Mouse (Mus musculus) splenic B cell, adult 2 months (primary cell): ENCODE results near the gene Degs2.

Source experiments
- DNase-seq: peaks from one replicate; pipeline ENCODE4 v3.0.0-alpha.2; 2011; ENCODE audit warnings: low read depth, low spot score
- H3K27me3 ChIP-seq: 2 replicates; pipeline ENCODE4 v1.6.1; 2012; ENCODE audit warnings: mild to moderate bottlenecking, low read length, moderate library complexity, mixed read lengths; ENCODE audit not compliant: control insufficient read depth, poor library complexity, insufficient read depth, severe bottlenecking
- H3K36me3 ChIP-seq: 2 replicates; pipeline ENCODE4 v1.6.1; 2012; ENCODE audit warnings: mild to moderate bottlenecking, low read length, moderate library complexity, mixed read lengths; ENCODE audit not compliant: control insufficient read depth, poor library complexity, insufficient read depth, severe bottlenecking

Degs2 gene

DNA sequence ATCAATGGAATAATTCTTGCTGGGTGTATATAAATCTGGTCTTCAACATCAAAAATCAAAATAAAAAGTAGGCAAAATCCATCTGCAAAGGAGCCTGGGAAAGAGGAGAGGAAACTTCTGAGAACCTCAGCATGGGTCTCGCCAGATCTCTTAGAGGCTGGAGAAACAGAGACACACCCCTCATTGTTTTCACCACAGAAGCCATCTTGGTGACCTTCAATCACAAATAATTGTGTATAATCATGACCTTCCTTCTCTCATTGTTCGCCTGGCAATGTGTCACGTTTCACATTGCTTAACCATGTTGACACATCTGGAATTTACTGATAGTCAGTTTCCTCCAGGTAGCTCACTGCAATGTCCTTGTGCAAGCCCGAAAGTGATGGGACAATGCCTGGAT, 10.4 kb upstream of the Degs2 start:
- H3K27me3 ChIP-seq = no peaks in the 10 kb centered on the region
- no peak for DNase-seq
- H3K36me3 ChIP-seq = no peaks in the 10 kb centered on the region

DNA sequence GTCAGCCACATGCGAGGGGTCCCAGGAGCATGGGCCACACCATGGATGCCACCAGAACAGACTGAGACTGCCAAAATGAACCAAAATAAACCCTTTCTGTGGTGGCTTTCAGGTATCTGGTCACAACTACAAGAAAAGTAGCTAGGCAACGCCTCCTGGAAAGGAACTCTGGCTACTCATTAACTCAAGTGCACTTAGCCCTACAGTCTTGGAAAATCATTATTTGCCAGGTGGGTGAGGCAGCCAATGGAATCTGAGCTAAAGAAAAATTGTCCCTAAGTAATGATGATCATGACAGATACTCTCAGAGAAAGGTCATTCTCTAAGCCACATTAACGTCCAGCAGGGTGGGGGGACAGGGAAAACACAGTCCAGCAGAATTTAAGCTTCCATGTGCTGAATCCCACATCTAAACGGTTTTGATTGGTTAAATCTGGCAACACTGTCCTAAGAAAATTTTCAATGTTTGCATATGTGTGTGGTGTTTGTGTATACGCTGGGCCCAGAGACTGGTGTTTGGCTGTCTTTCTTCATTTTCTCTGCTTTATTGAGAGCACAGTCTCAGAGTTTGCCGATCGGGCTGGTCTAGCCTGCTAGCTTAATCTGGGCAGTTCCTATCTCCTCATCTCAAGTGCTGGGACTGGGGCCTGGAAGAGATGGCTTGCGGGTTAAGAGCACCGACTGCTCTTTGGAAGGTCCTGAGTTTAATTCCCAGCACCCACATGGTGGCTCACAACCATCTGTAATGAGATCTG, 8.9 kb upstream of the Degs2 start:
- no peak for DNase-seq
- H3K36me3 ChIP-seq = no peaks in the 10 kb centered on the region
- H3K27me3 ChIP-seq = no peaks in the 10 kb centered on the region

DNA sequence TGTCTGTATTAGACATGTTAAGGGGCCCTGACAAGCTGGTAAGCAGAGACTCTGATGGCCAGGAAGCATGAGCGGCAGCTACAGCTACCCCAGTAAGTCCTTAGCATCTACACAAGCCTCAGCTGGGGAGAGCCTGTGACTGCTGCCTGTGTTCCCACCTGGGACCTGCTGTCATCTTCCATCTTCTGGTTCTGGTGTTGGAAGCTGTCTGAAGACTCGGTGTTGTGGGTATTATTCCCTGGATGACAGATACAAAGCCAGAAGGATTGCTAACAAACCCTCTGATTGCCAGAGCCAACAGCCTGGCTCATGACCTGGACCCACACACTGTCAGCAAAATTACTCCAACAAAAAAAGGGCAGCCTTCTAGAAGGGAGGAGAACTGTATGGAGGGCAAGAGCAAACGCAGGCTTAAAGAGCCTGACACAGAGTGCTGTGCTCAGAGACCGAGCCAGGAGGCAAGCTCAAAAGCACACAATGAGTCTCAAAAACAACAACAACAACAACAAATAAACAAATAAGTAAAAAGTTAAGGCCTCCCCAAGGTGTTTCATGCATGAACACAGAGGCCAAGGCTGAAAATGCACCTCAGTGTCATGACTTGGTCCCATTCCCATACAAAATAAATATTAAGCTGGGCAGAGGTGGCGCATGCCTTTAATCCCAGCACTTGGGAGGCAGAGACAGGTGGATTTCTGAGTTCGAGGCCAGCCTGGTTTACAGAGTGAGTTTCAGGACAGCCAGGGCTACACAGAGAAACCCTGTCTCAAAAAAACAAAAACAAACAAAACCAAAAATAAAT, 8.1 kb upstream of the Degs2 start:
- H3K36me3 ChIP-seq = no peaks in the 10 kb centered on the region
- no peak for DNase-seq
- no peaks in the 10 kb centered on the region for H3K27me3 ChIP-seq

DNA sequence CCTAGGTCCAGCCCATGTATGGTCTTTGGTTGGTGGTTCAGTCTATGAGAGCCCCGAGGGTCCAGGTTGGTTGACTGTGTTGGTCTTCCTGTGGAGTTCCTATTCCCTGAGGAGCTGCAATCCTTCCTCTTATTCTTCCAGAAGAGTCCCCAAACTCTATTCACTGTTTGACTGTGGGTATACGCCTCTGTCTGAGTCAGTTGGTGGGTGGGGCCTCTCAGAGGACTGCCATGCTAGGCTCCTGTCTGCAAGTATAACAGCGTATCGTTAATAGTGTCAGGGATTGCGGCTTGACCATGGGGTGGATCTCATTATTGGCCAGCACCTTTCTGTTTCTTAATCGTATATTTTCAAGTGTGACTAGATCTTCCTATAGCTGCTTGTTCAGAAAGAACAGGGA, 7.3 kb upstream of the Degs2 start:
- DNase-seq = no peak

DNA sequence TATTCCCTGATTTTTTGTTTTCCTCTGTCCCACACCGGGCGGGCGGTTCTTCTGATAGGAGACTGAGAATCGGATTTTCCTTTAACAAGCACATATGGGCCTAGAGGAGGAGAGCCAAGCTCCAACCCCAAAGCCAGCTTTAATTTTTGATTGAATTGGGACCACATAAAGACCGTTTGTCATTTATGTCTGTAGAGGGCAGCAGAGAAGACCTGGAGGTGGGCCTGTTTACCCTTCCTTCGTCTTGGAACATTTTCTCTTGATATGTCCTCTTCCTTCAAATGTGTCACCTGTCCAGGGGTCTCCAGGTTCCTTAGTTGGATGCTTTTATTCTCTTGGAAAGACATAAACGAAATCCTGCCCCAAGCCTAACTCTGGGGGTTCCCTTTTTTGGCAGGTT, 4.0 kb upstream of the Degs2 start:
- peak; percentile 52 for DNase-seq
- H3K36me3 ChIP-seq = no peaks in the 10 kb centered on the region
- no peaks in the 10 kb centered on the region for H3K27me3 ChIP-seq

More for the DNA sequence above, 7.3 kb upstream of the Degs2 start:
- Histone ChIP-seq H3K27me3 (no peaks in the 10 kb centered on the region), H3K36me3 (no peaks in the 10 kb centered on the region)

DNA sequence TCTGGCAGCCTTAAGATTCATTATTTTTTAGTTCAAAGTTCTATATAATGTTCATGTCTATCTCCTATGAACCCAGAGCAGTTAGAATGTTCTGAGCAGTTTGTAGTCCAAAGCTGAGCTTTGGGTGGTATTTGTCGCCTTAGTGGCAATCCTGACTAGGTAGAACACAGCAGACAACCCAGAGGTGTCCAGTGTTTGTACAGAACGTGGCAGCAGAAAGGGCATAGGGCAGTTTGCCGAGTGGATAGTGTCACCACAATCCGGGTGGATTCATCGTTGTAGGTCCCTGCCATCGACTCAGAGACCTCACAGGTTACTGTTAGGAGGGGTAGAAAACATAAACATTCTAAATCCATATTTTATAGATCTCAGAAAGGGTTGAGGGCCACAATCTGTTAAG, 3.4 kb upstream of the Degs2 start:
- no peaks in the 10 kb centered on the region for H3K27me3 ChIP-seq
- DNase-seq = no peak
- H3K36me3 ChIP-seq = no peaks in the 10 kb centered on the region

DNA sequence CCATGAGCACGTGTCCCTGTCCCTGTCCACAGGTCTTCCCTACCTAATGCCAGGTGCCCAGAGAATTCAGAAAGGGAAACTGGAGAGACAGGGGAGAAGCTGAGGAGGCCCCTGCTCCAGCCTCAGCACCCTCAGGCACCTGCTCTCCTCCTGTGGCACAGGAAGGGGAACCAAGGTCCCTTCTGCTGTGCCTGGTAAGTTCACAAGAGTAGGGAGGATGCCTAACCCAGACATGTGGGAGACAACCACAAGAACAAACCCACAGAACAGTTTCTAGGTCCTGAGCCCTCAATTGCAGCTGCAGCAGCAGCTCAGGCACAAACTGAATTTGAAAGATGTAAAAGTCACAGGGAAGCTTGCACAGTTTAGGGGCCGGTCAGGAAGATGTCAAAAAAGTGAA, 894 bp downstream of the Degs2 start:
- DNase-seq = no peak
- Histone ChIP-seq H3K27me3 (no peaks in the 10 kb centered on the region), H3K36me3 (no peaks in the 10 kb centered on the region)

DNA sequence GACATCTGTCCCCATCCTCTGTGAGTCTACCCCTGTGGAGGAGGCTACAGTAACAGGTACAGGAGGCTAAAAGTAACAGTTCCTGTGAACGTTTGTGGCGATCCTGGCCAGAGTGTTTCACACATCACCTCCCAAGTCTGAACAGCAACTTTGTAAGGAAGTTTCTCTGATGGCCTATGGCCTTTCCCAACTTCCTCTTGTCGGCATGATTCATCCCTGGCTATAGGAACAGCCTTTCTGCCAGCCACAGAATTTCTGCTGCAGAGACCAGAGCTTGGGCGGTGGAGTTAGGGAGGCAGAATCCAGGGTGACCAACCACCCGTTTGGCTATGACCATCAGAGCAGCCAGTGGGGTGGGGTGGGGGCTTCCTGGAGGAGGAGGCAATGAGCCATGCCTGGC, 2.1 kb downstream of the Degs2 start:
- no peak for DNase-seq
- no peaks in the 10 kb centered on the region for H3K36me3 ChIP-seq
- H3K27me3 ChIP-seq = no peaks in the 10 kb centered on the region

DNA sequence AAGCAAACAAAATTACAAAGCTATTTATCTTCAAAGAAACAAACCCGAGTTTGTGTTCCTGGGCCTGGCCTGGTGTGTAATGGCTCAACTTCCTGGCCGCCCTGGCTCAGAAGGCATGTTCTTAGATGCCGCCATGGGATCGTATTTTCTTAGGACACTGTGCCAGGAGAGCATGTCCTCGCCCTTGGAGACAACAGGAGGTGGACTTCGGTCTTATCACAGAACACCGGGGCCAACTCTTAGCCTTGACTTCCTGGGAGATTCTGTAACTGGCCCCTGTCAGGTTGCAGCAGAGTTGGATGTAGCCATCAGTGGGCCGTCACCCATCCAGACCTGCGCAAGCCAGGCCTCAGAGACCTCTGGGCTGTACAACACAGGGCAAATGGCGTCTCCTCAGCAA, 2.5 kb downstream of the Degs2 start:
- Histone ChIP-seq H3K36me3 (no peaks in the 10 kb centered on the region), H3K27me3 (no peaks in the 10 kb centered on the region)
- DNase-seq = no peak

DNA sequence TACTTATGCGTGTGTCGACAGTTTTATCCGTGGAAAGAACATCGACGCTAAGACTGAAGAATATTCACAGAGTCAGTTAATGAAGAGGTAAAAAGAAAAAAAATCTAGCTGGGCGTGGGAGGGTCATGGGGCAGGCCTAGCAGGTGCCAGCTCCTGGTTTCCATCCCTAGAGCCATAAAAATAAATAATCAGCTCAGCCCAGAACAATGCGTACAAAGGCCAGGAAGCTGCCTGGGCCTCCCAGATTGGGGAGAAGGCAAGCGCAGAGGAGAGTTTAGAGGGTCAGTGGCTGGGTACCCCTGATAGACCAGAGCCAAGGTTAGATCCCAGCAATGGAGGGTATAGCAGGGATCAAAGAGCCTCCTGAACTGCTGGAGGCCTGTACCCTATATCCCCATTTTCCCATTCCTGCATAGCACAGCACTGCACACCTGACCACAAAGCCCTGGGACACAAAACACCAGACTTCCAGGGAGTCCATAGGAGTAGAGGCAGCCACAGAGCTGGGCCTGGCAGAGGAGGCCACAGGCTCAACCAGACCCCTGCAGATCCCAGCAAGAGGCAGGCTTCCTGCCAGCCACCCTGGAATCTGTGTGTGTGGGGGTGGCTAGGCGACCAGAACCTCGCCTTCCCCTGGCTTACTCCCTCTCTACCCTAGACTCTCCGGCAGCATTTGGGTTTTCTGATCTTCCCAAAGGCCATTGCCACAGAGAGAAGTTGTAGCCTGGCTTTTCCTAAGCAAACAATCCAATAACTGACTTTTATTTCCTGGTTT, 3.2 kb downstream of the Degs2 start:
- H3K36me3 ChIP-seq = no peaks in the 10 kb centered on the region

DNA sequence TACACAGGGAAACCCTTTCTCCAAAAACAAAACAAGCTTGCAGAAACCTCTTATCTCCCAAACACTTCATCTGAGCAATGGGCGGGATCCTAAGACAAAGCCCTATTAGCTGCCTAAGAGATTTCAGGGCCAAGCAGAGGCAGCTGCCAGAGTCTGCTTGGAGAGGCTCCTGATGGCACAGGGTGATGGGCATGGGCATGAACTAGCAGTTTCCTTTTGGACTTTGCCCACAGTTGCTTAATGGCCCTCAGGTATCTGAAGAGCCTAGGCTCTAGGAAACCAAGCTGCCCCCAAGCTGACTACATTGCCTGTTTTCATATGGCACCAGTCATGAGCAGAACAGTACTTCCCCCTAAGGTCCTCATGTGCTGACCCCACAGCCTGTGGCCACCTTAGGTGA, 7.9 kb downstream of the Degs2 start:
- H3K36me3 ChIP-seq = no peaks in the 10 kb centered on the region
- no peak for DNase-seq
- no peaks in the 10 kb centered on the region for H3K27me3 ChIP-seq

More for the DNA sequence above, 3.2 kb downstream of the Degs2 start:
- H3K27me3 ChIP-seq = no peaks in the 10 kb centered on the region
- no peak for DNase-seq

DNA sequence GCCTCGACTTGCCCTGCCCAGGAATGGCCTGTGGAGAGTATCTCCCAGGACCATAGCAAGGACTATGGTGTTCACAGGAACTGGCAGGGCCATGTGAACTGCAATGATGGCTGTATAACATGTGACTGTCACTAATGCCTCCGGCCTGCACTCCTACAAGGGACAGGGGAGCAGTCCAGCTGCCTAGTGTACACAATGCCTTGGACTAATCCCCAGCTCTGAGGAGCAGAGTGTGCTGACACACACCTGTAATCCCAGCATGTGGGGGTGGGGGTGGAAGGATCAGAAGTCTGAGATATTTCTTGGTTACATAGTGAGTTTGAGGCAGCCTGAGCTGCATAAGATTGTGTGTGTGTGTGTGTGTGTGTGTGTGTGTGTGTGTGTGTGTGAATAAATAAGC, 8.5 kb downstream of the Degs2 start:
- no peak for DNase-seq
- H3K36me3 ChIP-seq = no peaks in the 10 kb centered on the region

DNA sequence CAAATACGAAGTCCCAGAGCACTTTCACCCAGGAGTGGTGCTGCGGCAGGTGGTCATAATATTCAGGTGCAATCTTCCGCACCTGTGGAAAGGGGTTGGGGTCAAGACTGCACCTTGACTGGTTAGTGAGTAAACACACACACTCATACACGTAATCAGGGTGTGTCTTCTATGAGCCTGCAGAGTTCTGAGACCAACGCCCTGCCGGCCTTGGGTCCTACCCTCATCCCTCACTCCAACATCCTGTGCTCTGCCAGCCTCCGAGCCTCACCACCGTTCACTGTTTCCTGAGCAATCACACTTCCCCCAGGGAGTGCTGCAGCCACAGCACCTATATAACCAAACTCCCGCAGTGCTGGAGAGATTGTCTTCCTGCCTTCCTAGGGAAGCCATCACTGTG, 11.6 kb downstream of the Degs2 start:
- no peak for DNase-seq
- H3K27me3 ChIP-seq = no peaks in the 10 kb centered on the region

More for the DNA sequence above, 8.5 kb downstream of the Degs2 start:
- H3K27me3 ChIP-seq = no peaks in the 10 kb centered on the region

DNA sequence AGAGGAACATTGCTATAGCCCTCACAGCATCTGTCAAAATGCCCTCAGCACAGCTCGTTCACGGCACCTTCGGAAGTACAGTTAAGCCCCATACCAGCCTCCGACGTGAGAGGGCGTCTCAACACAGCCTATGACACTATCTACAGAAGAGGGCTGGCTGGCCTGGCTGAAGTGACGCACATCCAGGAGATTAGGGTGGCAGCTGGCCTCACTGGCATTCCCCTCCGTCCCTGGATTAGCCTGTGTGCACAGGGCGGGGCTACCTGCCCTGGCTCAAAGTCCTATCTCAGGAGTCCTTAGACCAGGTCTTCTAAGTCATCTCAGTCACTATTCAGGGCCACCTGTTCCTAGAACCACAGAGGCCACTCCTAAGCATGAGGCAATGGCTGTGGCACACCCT, 12.9 kb downstream of the Degs2 start:
- no peaks in the 10 kb centered on the region for H3K27me3 ChIP-seq
- no peak for DNase-seq

More for the DNA sequence above, 11.6 kb downstream of the Degs2 start:
- H3K36me3 ChIP-seq = peaks cover 4% of the 10 kb centered on the region; the same call in 1 of the 2 replicates

DNA sequence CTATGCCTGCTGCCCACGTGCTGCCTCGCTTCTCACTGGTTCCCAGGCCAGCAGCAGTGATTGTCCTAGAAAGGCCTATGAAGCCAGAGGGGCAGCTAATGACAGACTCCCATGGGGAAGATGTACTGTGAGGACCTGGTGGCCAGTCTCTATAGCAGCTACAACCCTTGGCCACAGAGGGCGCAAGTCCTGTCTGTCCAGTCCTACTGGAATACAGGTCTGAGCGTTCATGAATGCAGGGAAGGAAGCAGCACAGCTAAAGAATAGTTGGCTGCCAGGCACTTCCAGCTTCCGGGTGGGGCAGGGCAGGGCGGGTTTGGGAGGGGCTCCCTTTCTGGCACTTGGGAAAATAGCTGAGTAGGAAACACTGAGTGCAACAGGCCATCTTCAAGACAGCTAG, 15.2 kb downstream of the Degs2 start:
- peaks cover 9% of the 10 kb centered on the region for H3K36me3 ChIP-seq
- DNase-seq = no peak
- H3K27me3 ChIP-seq = no peaks in the 10 kb centered on the region

More for the DNA sequence above, 12.9 kb downstream of the Degs2 start:
- peaks cover 4% of the 10 kb centered on the region; the same call in 1 of the 2 replicates for H3K36me3 ChIP-seq
